9 mouse cellular contexts compared by ENCODE assay signal in genomic region chr5:146187441-146187840, GRCm38 (mm10). TPM values are rescaled to one million over a fixed set of nuclear protein-coding genes. Genes with fewer than 3 reads are reported as not detected.
DNase-seq lines count a peak whose midpoint lies in the region; ATAC-seq and TF ChIP-seq lines count a peak whose summit lies in the region.
"Not testable (repeated sequence)": the region's sequence is repeated elsewhere in the genome, so short reads cannot be mapped to it uniquely, and the experiment has no call there.
"Had no signal": no experiment of that assay in that cellular context is flagged by ENCODE, and none has a peak within 500 bp of the region (broad histone marks: within the 10 kb centered on the region; RNA-seq: fewer than 3 reads in every experiment).

No protein-coding gene starts in this region.

- not testable (repeated sequence) for H3K27ac ChIP-seq in hindbrain, postnatal 0 days

- peak; percentile 35 for TF ChIP-seq CTCF in G1E (IDR thresholded peaks at IDR 0.05; ENCODE audit: low read depth, low read length)
- peak; percentile 75 for TF ChIP-seq CTCF in hindbrain, postnatal 0 days (IDR thresholded peaks at IDR 0.05; ENCODE audit: low read depth)

- peak; percentile 52; the same call in 1 of the 2 replicates for ATAC-seq in G1E (ENCODE audit: extremely low read depth, insufficient number of reproducible peaks, low FRiP score, poor library complexity, severe bottlenecking)
- ATAC-seq in hindbrain, postnatal 0 days: not testable (repeated sequence)

- H3K9me3 ChIP-seq in G1E (replicated peaks); hindbrain, postnatal 0 days (ENCODE audit: low read length): not testable (repeated sequence)

- H3K36me3 ChIP-seq in G1E (replicated peaks); hindbrain, postnatal 0 days (ENCODE audit: insufficient read depth, low read length): not testable (repeated sequence)

- not testable (repeated sequence) for H3K4me2 ChIP-seq in hindbrain, postnatal 0 days (ENCODE audit: low read depth, low read length)

- not testable (repeated sequence) for DNase-seq in G1E (ENCODE audit: low spot score)
- peak; percentile 79 for DNase-seq in cerebellum, adult 8-10 months
- DNase-seq in gastrocnemius, adult 18-20 months (ENCODE audit: low spot score): peak; percentile 67
- DNase-seq in hindbrain, postnatal 0 days (ENCODE audit: low spot score): peak; percentile 73
- DNase-seq in layer of hippocampus, postnatal 25 days (ENCODE audit: extremely low spot score in 1 of 2, low spot score in 1 of 2): peak; percentile 37 to 70
- DNase-seq in lung, postnatal 14 days: peak; percentile 72
- DNase-seq in right cerebral cortex, postnatal 10 days (ENCODE audit: low spot score in 2 of 2): peak; percentile 49 to 74
- DNase-seq in thymus, postnatal 14 days: peak; percentile 69

- WGBS in hindbrain, postnatal 0 days: 35% methylated on average over 5 of the region's 5 CpGs

- not testable (repeated sequence) for H3K4me1 ChIP-seq in G1E (ENCODE audit: insufficient read depth, low read depth, low read length); hindbrain, postnatal 0 days (ENCODE audit: insufficient read depth, low read length)

- H3K4me3 ChIP-seq in G1E (ENCODE audit: low read depth, low read length); hindbrain, postnatal 0 days (ENCODE audit: low read length): not testable (repeated sequence)

- H3K27me3 ChIP-seq in G1E (ENCODE audit: insufficient read depth, low read length); hindbrain, postnatal 0 days (ENCODE audit: insufficient read depth, low read length): not testable (repeated sequence)

- not testable (repeated sequence) for H3K9ac ChIP-seq in hindbrain, postnatal 0 days (replicated peaks; ENCODE audit: low read length)

RNA-seq across cellular contexts. Expression of gene 1700001J03Rik, which starts 2.3 kb away (rescaled TPM):
- not detected in 2 replicates for total RNA-seq in G1E (2014; fragmentation: Nextera tagmentation)
- 0.16 TPM in 1 of 2 replicates, not detected in the other for total RNA-seq in G1E (2017)
- not detected in 2 replicates for polyA plus RNA-seq in G1E (2012)
- 1 to 10 TPM; 1.1 to 1.2 TPM for total RNA-seq in gastrocnemius, adult 18-20 months (2021)
- total RNA-seq in hindbrain, postnatal 0 days (2014; rRNA removed): not detected in 2 replicates
- polyA plus RNA-seq in hindbrain, postnatal 0 days (2015; fragmentation: Nextera tagmentation; extraction: Ambion mirVana): not detected in 2 replicates
- total RNA-seq in layer of hippocampus, postnatal 25 days (2021): 1 to 10 TPM in 1 of 2 experiments, under 1 TPM in 1; 0.59 to 1.2 TPM

RNA-seq across cellular contexts. Expression of gene Gm6309, which starts 16.9 kb away (rescaled TPM):
- total RNA-seq in G1E (2014; fragmentation: Nextera tagmentation) (not detected in 2 replicates), G1E (2017) (not detected in 2 replicates)
- not detected in 2 replicates for polyA plus RNA-seq in G1E (2012)
- total RNA-seq in gastrocnemius, adult 18-20 months (2021): not detected
- not detected in 2 replicates for total RNA-seq in hindbrain, postnatal 0 days (2014; rRNA removed)
- polyA plus RNA-seq in hindbrain, postnatal 0 days (2015; fragmentation: Nextera tagmentation; extraction: Ambion mirVana): not detected in 2 replicates
- total RNA-seq in layer of hippocampus, postnatal 25 days (2021): not detected
- polyA plus RNA-seq: hindbrain, embryonic 16.5 days had no signal

RNA-seq across cellular contexts. Expression of gene Gm5565, which starts 27.1 kb away (rescaled TPM):
- total RNA-seq in G1E (2014; fragmentation: Nextera tagmentation): not detected in 2 replicates
- total RNA-seq in G1E (2017): not detected in 2 replicates
- not detected in 2 replicates for polyA plus RNA-seq in G1E (2012)
- total RNA-seq in gastrocnemius, adult 18-20 months (2021): not detected
- total RNA-seq in hindbrain, postnatal 0 days (2014; rRNA removed): not detected in 2 replicates
- polyA plus RNA-seq in hindbrain, postnatal 0 days (2015; fragmentation: Nextera tagmentation; extraction: Ambion mirVana): not detected in 2 replicates
- not detected for total RNA-seq in layer of hippocampus, postnatal 25 days (2021)
- polyA plus RNA-seq: hindbrain, embryonic 16.5 days had no signal

RNA-seq across cellular contexts. Expression of gene Rnf6, which starts 33.9 kb away (rescaled TPM):
- total RNA-seq in G1E (2014; fragmentation: Nextera tagmentation): 56.1 and 62.6 TPM in 2 replicates
- 48.4 and 56.4 TPM in 2 replicates for total RNA-seq in G1E (2017)
- polyA plus RNA-seq in G1E (2012): 8.1 and 13.9 TPM in 2 replicates
- 10 to 100 TPM; 37.0 to 41.0 TPM for total RNA-seq in gastrocnemius, adult 18-20 months (2021)
- 5.5 and 14.6 TPM in 2 replicates for total RNA-seq in hindbrain, postnatal 0 days (2014; rRNA removed)
- polyA plus RNA-seq in hindbrain, postnatal 0 days (2015; fragmentation: Nextera tagmentation; extraction: Ambion mirVana): 27.9 and 28.3 TPM in 2 replicates
- 10 to 100 TPM; 60.8 to 64.6 TPM for total RNA-seq in layer of hippocampus, postnatal 25 days (2021)

RNA-seq across cellular contexts. Expression of gene Cdk8, which starts 43.6 kb away (rescaled TPM):
- total RNA-seq in G1E (2014; fragmentation: Nextera tagmentation): 160 and 167 TPM in 2 replicates
- 64.9 and 67.0 TPM in 2 replicates for total RNA-seq in G1E (2017)
- 28.3 and 30.2 TPM in 2 replicates for polyA plus RNA-seq in G1E (2012)
- 10 to 100 TPM; 14.9 to 17.5 TPM for total RNA-seq in gastrocnemius, adult 18-20 months (2021)
- 33.8 and 36.0 TPM in 2 replicates for total RNA-seq in hindbrain, postnatal 0 days (2014; rRNA removed)
- 13.2 and 14.4 TPM in 2 replicates for polyA plus RNA-seq in hindbrain, postnatal 0 days (2015; fragmentation: Nextera tagmentation; extraction: Ambion mirVana)
- total RNA-seq in layer of hippocampus, postnatal 25 days (2021): 10 to 100 TPM; 39.7 to 48.8 TPM
